Mouse (Mus musculus): ENCODE results near the gene Slc17a8.
A peak's percentile ranks its signal among the peaks of the same experiment; 100 is the strongest.
"Not testable (repeated sequence)": the region's sequence is repeated elsewhere in the genome, so short reads cannot be mapped to it uniquely, and the experiment has no call there.

Gene Slc17a8

DNA sequence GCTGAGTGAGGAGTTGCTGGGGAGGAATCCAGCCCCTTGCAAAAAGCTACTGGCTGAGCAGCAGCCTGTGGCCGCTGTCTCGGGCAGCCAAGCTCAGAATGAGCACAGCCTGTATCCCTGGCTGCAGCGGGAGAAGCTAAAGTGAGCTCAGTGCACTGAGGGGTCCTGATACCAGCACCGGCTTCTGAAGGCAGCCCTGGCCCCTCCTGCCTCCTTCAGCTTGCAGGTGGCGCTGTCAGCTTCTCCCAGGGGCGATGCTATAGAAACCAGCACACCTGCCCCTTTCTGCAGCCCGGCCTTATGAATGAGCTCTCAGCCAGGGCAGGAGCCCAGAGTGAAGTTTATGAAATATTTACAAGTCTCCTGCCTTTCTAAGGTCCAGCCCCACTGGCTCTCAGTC is at the start of gene Slc17a8:
Slc17a8 (minus strand) TSS at position 125 of the 400 bp plus-strand sequence.
- DNase-seq (ENCODE audit: low spot score in 2 of 2) = no peak

DNA sequence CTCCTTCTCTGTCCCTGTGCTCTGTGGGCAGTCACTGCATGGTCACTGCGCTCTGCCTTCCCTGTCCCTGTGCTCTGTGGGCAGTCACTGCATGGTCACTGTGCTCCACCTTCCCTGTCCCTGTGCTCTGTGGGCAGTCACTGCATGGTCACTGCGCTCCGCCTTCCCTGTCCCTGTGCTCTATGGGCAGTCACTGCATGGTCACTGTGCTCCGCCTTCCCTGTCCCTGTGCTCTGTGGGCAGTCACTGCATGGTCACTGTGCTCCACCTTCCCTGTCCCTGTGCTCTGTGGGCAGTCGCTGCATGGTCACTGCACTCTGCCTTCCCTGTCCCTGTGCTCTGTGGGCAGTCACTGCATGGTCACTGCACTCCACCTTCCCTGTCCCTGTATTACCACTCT is 49.3 kb upstream of the Slc17a8 start:
- DNase-seq (ENCODE audit: low spot score in 2 of 2) = not testable (repeated sequence)

DNA sequence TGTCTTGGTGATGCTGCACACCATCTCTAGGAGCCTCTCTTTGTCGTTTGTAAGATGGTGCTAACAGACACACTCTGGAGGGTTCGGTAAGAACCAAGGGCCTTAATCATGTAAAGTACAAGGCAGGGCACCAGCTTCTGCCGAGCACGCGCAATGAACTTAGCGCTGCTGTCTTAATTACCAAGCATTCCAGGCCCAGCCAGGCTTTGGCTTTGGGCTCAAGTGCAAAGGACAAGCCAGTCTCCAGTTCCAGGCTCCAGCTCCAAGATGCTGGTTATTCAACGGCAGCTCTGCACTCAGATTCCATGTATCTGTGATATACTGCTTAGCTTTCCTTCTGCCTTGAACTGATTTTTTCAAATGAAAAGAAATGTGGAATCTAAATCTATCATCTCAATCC is 46.5 kb upstream of the Slc17a8 start:
- no peak for DNase-seq (ENCODE audit: low spot score in 2 of 2)

DNA sequence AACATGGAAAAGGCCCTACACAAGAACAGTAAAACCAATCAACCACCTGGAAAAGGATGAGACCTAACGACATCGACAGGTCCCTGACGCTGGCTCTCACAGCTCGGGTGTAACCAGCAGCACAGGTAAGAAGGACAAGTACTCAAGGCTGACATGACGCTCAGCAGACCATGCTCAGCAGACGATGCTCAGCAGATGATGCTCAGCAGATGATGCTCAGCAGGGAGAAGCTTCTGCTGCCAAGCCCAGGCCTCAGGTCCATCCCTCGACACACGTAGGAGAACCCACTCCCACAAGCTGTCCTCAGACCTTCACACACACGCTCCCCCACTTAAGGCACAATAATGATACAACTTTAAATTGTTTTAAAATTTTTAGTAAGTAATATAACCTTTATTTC is 44.6 kb upstream of the Slc17a8 start:
- DNase-seq (ENCODE audit: low spot score in 2 of 2) = peak in 1 of 2 experiments; percentile 21

DNA sequence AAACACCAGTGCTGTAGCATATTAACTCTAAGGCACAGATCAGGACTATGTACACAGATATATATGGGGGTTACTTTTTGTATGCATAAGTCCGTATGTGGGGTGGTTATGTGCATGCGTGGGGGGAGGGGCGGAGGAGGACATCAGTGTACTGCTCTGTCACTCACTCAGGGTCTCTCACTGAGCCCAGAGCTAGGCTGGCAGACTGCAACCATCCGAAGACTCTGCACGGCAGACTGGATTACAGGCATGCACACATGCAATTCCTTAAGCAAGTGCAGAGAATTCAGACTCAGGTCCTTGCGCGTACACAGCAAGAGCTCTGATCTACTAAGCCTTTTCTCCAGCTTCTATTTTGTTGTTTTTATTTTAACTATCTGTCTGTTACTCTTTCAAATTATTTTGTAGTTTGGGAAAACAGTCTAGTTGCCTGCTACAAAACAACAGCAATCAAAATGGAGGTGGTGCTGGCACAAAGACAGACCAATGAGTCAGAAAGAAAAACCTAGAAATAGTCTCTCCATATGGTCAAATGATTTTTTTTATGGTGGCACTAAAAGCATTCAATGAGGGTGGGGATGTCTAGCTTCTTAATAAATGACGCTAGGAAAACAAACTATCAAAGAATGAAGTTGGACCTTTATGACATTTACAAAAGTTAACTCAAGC is 44.1 kb upstream of the Slc17a8 start:
- DNase-seq (ENCODE audit: low spot score in 2 of 2) = no peak

DNA sequence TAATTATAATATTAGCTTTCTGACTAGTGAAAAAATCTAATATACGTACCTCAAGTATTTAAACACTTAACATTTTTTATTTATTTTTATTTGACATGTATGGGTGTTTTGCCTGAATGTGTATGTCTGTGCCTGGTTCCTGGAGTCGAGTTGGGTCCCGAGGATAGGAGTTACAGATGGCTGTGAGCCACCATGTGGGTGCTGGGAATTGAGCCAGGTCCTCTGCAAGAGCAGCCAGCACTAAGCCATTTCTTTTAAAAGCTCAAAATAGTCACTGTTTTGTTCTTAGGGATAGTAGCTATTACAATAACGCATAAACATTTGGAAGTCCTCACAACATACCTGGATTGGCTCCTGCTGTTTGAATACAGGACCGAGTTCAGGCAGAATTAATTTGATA is 35.3 kb upstream of the Slc17a8 start:
- DNase-seq (ENCODE audit: low spot score in 2 of 2) = peak in 1 of 2 experiments; percentile 6

DNA sequence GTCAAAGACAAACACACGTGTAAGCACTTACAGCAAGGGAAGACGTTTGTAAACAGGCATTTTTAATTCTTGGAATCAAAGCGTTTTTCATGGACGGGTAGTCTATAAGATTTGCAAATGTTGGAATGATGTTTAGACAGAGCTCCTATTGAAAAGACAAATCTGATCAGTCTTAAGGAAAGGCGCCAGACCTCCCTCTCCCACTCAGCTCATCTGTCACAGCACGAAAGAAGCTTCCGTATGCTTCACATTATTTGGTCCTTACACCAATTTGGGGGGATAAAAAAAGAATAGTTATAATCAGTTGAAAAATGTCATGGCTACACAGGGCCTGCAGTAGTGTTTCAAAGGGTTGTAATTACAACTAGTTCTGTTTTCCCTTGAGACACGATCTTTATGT is 31.9 kb upstream of the Slc17a8 start:
- no peak for DNase-seq (ENCODE audit: low spot score in 2 of 2)

DNA sequence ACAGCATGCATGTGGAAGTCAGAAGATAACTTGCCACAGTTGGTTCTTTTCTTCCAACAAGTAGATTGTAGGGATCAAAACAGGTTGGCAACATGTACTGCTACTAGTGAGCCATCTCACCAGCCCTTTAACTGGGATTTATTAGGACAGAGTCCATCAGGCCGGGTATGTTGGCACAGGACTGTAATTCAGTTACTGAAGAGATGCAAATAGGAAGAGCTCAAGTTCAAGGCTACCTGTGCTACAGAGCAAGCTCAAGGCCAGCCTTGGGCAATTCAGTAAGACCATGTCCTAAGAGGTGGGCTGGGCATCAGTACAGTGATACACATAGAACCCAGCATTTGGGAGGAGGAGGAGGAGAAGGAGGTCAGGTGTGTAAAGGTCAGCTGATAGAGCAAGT is 30.6 kb upstream of the Slc17a8 start:
- DNase-seq (ENCODE audit: low spot score in 2 of 2) = no peak

DNA sequence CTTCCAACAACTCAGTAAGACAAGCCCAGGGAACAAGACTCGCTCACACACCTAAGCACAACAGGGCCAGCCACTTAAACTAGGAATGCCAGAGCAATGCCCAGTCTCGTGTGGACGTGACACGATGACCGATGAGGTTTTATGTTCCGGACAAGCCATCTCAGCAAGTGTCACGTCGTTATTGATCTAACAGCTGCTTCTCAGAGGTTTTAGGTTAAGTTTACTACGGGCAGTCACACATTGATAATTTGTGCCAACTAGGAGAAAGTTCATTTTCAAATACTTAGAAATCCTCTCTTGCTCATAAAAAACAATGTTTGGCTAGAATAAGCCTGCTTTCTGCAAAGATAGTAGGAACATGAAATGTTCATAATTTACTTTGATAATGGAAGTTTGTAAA is 25.9 kb upstream of the Slc17a8 start:
- no peak for DNase-seq (ENCODE audit: low spot score in 2 of 2)

DNA sequence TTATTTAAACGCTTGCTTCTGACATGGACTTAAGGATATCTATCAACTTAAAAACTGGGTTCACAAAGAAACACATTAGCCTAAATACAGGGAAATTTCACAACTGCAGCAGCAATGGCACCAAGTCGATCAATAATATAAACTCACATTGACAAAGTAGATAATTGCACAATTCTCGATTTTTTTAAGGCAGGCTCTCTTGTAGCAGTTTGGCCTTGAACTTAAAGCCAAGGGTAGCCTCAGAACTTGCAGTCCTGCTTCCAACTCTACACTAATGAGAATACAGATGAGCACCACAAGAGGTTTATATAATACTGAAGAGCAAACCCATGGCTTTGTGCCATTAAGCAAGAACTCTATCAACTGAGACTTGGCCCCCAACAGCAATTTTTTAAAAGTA is 15.9 kb upstream of the Slc17a8 start:
- no peak for DNase-seq (ENCODE audit: low spot score in 2 of 2)

DNA sequence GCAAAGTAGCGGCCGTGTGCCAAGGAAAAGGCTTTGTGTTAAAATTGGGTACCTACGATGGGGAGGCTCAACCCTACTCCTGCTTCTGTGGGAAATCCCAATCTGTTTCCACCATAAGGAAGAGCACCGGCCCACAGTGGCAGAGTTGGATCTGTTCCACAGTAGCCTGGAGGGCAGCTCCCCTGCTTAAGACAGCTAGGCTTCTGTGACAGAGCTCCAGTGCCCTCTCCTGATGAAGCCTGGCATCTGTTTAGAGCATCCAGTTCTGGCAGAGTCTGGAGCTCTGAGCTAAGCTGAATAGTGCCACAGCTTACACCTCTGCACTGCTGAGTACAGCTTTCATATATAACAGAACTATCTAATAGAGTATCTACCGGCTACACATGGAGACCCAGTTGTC is 14.0 kb upstream of the Slc17a8 start:
- peak; percentile 32 to 59 for DNase-seq (ENCODE audit: low spot score in 2 of 2)

DNA sequence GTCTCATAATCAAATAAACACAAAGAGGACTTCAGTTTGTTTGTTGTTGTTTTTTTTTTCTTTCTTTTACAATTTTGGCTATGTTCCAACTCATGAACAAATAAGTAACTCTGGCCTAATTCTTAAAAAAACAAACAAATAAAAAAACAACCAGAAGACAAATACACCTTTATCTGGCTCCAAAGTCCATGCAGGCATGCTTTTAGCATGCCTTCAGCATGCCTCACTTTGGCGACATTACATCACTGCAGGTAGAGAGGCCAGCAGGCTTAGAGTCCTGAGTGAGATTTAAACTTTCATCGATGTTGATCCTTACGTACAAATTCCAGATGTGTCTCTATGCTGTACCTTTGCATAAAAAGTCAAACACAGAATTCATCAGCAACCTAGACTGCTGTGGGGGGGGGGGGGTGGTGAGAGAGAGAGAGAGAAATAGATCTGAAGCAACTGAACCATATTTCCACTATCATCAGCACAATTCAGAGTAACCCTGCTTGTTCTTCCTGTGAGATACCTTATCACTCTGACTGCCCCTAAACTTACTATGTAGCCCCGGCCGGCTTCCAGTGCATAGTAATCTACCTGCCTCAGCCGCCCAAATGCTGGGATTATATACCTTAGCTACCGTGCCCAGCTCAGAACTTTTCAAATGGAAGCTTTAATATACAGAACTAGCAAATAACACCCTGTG is 12.8 kb upstream of the Slc17a8 start:
- DNase-seq (ENCODE audit: low spot score in 2 of 2) = no peak

DNA sequence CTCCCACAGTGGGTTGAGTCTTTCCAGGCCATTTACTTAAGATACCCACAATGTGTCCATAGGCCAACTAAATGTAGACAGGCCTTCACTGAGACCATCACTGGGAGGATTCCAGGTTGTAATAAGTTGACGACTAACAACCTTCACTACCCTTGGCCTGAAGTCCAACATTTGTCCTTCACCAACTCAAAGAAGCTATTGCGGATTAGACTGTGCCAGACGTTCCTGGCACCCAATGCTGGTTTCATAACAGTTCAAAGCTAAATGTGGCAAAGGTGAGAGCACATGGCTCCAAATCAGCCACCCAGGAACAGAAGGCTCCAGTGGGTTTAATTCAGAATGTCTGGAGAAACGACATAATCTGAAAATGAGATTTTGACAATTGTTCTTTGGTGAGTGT is 12.1 kb upstream of the Slc17a8 start:
- no peak for DNase-seq (ENCODE audit: low spot score in 2 of 2)

DNA sequence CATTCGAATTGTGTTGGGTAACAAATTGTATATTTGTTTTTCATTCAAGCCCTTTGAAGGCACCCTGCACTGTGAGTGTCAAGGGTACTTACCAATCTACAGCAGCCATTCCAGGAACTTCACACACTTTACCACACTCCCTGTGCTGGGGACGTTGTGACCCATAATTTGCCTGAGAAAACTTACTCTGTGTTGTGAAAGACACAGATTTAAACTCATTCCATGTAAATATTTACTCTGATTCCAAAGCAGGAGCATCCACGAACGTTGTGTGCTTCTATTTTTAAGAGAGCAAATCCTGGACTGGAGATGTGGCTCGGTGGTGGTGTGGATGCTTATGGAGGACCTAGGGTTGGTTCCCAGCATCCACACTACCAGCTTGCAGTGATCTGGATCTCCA is 10.8 kb upstream of the Slc17a8 start:
- no peak for DNase-seq (ENCODE audit: low spot score in 2 of 2)

DNA sequence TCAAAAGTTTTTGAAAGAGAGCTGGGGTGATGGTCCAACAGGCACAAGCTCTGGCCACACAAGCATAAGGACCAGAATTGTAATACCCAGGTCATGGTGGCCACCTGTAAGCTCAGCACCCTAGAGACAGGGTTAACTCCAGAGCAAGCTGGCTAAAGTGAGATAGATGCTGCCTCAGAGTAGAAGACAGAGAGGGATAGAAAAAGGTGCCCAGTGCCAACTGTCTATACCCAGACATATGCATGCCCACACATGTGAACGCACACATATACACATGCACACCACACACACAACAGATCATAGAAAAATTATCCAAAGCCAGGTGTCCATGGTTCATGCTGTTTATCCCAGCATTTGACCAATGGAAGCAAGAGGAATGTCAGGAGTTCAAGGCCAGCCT is 9.5 kb upstream of the Slc17a8 start:
- DNase-seq (ENCODE audit: low spot score in 2 of 2) = no peak

DNA sequence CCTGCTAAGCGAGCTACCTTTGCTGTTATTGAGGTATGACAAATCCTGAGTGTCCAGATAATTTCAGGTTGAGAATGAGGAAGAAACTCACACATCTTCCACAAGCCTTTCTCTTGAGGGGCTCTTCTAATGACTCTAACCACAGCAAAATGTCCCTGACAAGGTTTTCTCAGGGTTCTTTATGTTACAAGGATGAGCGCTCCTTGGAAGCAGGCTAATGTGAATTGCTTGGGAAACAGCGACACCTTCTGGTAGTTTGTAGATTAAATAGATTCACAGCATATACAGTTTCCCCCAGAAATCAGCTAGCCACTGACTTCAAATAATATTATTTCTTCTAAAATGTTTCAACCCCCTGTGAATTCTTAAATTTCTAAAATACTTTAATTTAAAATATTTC is 9.0 kb upstream of the Slc17a8 start:
- peak in 1 of 2 experiments; percentile 55 for DNase-seq (ENCODE audit: low spot score in 2 of 2)

DNA sequence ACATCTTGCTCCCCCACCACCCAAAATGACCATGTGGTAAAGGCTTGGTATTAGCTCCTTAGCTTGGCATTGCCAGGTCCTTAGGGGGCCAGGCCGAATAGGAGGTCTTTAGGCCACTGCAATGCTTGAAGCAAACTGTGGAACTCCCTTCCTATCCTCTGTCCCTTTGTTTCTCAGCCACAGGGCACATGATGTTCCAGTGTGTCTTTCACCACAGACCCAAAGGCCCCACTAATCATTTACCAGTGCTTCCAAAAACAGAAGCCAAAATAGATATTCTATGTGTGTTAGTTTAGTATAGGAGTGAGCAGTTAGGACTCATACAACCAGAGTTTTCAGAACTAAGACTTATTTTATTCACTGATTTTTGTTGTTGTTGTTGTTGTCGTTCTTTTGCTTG is 5.7 kb upstream of the Slc17a8 start:
- no peak for DNase-seq (ENCODE audit: low spot score in 2 of 2)

DNA sequence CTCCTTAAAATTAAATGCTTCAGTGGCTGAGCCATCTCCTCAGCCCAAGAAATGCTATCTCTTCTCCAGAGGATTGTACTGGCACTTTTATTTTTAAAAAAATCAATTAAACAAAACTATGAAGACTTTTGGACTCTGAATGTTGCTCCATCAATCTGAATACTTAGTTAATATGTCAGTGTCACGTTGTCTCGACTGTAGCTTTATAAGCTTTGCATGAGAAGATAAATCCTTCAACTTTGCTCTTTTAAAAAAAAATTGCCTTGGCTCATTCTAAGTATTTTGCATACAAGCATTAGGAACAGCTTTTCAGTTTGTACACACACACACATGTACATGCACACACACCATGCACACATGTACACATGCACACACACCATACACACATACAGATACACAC is 3.1 kb upstream of the Slc17a8 start:
- DNase-seq (ENCODE audit: low spot score in 2 of 2) = no peak

DNA sequence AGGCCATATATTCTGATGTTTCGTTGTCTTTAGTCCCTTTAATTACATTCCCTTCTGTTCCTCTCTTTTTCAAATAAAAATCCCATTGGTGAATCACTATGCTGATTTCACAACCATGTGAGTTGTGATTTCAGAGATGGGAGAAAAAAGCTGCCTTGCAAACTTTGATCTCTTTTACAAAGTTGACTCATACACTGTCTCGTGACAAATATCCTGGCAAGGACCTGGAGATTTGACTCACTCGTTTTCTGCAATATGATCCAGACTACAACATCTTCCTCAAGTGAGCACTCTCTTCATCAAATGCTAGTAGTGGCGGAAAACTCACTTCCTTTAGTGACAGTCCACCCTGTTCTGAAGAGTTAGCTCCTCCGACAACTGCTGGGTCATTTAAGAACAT is 21.7 kb downstream of the Slc17a8 start:
- no peak for DNase-seq (ENCODE audit: low spot score in 2 of 2)

DNA sequence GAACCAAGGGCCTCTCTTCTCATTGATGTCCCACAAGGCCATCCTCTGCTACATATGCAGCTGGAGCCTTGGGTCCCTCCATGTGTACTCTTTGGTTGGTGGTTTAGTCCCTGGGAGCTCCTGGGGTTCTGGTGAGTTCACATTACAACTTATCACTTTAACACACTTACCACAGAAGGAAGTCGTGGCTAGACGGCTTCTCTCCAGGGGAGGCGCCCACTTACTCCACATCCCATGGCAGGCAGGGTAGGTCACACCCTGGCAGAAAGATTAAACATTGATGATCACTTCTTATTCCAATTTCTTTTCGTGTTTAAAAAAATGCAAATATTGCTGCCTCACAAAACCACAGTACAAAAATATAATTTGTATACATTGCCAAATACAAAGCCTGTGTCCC is 23.8 kb downstream of the Slc17a8 start:
- DNase-seq (ENCODE audit: low spot score in 2 of 2) = no peak

DNA sequence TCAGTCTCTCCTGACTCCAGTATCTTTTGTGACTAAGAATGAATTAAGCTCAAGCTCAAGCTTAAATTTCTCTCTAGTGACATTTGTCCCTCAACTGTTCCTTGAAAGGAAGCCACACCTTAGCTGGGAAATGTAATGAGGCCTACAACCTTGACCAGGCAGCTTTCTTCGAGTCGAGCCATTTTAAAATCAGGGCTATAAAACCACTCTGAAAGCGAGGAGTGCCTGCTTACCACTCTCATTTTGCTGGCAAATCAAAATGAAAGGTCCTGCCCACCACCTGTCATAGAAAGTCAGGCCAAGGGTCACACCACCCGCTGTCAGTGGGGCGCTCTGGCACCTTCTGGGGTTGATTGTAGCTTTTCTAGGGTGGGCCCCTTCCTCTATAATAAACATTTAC is 25.1 kb downstream of the Slc17a8 start:
- no peak for DNase-seq (ENCODE audit: low spot score in 2 of 2)

DNA sequence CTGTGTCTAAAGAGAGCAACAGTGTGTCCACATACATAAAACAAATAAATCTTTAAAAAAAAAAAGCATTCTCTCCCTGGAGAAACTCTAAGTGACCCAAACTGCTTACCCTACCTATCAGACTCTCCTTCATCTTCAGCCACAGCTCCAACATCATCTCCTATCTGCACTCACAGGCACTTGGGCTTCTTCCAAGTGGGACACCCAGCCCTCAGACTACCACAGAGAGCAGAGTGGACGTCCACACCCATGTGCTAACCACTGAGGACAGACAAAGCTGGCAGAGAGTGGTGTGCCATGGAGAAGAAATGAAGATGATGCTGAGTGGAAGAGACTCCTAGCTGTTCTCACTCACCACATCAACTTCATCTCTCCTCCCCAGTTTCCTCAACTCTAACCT is 25.5 kb downstream of the Slc17a8 start:
- no peak for DNase-seq (ENCODE audit: low spot score in 2 of 2)

DNA sequence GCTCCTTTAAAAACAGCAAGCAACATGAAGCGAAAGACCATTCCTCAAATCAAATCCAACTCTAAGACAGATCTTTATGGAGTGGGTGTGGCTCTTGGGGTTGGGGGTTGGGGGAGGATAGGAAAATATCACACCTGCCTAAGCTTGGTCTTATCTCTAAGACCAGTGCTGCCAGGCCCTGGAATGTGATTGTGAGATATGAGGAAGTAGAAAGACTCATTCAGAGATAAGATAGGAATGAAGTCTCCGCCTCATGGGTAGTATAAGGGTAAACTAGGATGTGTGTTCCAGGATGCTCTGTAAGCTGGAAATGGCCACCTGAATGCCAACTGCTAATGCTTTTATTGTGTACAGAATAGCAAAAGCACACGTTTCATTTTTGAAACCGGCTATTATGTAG is 26.7 kb downstream of the Slc17a8 start:
- DNase-seq (ENCODE audit: low spot score in 2 of 2) = no peak

DNA sequence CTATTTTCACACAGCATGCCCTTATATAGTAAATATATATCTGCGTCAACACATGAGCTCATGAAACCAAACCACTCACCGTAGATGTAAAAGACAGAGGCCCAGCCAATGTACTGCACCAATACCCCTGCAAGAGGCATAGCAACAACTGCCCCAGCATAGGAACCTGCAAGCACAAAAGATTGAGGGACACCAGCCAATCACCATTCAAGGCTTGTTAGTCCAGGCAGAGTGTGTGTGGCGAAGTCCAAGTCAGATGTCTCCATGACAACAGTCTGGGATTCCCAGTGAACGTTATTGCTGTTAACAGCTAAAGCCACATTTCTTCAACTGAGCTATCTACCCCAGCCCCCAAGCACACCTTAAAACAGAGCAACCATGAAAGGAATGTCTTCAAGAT is 28.3 kb downstream of the Slc17a8 start:
- DNase-seq (ENCODE audit: low spot score in 2 of 2) = no peak
